Mouse (Mus musculus) heart, embryonic 14.5 days (tissue): ENCODE measurements around the gene Eif2s2. TPM values are rescaled to one million over a fixed set of nuclear protein-coding genes. Genes with fewer than 3 reads are reported as not detected.
"Not testable (repeated sequence)": the region's sequence is repeated elsewhere in the genome, so short reads cannot be mapped to it uniquely, and the experiment has no call there.

Experiments
- ATAC-seq: fragments of 200-750 bp; cut with Nextera tagmentation; 2 replicates; pipeline ENCODE4 v1.8.0; 2017; ENCODE audit warnings: low read depth, moderate TSS enrichment; ENCODE audit not compliant: insufficient number of reproducible peaks, insufficient read depth, low FRiP score
- H3K27ac ChIP-seq, 2 experiments: fragments of 200-500 bp in 1 of 2; fragments of 300-500 bp in 1 of 2; sonication (generic) in 1 of 2; replicated peaks in 1 of 2; 2 replicates each; pipeline ENCODE4 v1.5.1; 2012 to 2014; ENCODE audit warnings: low read depth in 2 of 2, low read length in 2 of 2, control low read depth in 1 of 2, mild to moderate bottlenecking in 1 of 2, mixed read lengths in 1 of 2; ENCODE audit not compliant: control insufficient read depth in 1 of 2, insufficient read depth in 1 of 2
- H3K27me3 ChIP-seq: fragments of 300-500 bp; sonication (generic); 2 replicates; pipeline ENCODE4 v1.6.1; 2014; ENCODE audit warnings: mild to moderate bottlenecking, low read length, control low read depth; ENCODE audit not compliant: control insufficient read depth, insufficient read depth
- H3K36me3 ChIP-seq: fragments of 300-500 bp; sonication (generic); 2 replicates; pipeline ENCODE4 v1.6.1; 2014; ENCODE audit warnings: mild to moderate bottlenecking, control low read depth, low read length, mixed read lengths; ENCODE audit not compliant: control insufficient read depth, insufficient read depth
- H3K4me1 ChIP-seq, 2 experiments: fragments of 200-500 bp in 1 of 2; fragments of 300-500 bp in 1 of 2; sonication (generic) in 1 of 2; 2 replicates each; pipeline ENCODE4 v1.6.1; 2012 to 2014; ENCODE audit warnings: low read length in 2 of 2, control low read depth in 1 of 2, mixed read lengths in 1 of 2; ENCODE audit not compliant: control insufficient read depth in 2 of 2, insufficient read depth in 2 of 2
- H3K4me2 ChIP-seq: fragments of 300-500 bp; sonication (generic); 2 replicates; pipeline ENCODE4 v1.6.1; 2014; ENCODE audit warnings: mild to moderate bottlenecking, low read length
- H3K4me3 ChIP-seq, 2 experiments: fragments of 200-500 bp in 1 of 2; fragments of 300-500 bp in 1 of 2; sonication (generic) in 1 of 2; 2 replicates each; pipeline ENCODE4 v1.5.1; 2012 to 2014; ENCODE audit warnings: low read length in 2 of 2, mild to moderate bottlenecking in 2 of 2, control low read depth in 1 of 2, low read depth in 1 of 2, moderate library complexity in 1 of 2; ENCODE audit not compliant: control insufficient read depth in 1 of 2, insufficient read depth in 1 of 2
- H3K9ac ChIP-seq: fragments of 300-500 bp; sonication (generic); 2 replicates; pipeline ENCODE4 v1.6.1; 2014; ENCODE audit warnings: mild to moderate bottlenecking, low read length
- H3K9me3 ChIP-seq: fragments of 300-500 bp; sonication (generic); 2 replicates; pipeline ENCODE4 v1.6.1; 2016; ENCODE audit warnings: low read length, control low read depth; ENCODE audit not compliant: control insufficient read depth
- WGBS: fragments of 180-500 bp; shearing (Covaris S2); extraction: QIAGEN DNeasy Blood & Tissue Kit; methylation state at CpG from one replicate; pipeline ENCODE4 v1.1.7; 2014; 5-methylcytosine and 5-hydroxymethylcytosine counted together
- polyA plus RNA-seq: library from polyadenylated mRNA; unstranded; fragments of >200 nt; fragmentation: Nextera tagmentation; extraction: Ambion mirVana; gene quantifications from 2 replicates; pipeline ENCODE4 v1.2.1, GENCODE M21; 2014

Eif2s2 gene
- polyA plus RNA-seq, 1 experiment from 2014 or later, result 72.8 TPM

- 77% methylated on average over 6 of the region's 6 CpGs for whole genome bisulfite sequencing
- H3K27me3 ChIP-seq, result no peaks in the 10 kb centered on the region
- H3K9me3 ChIP-seq, result no peaks in the 10 kb centered on the region
- H3K9ac ChIP-seq, result no peak overlapping the region
- ATAC-seq, result no peak
- H3K4me3 ChIP-seq, result no peak overlapping the region
- H3K36me3 ChIP-seq, result no peaks in the 10 kb centered on the region
- H3K4me1 ChIP-seq, result no peaks in the 10 kb centered on the region
- H3K27ac ChIP-seq, result no peak overlapping the region
- no peak overlapping the region for H3K4me2 ChIP-seq
Measured at GRCm38 (mm10) chr2:154909789-154910188, 17.1 kb upstream of the Eif2s2 start.

- WGBS, result 47% methylated on average over 2 of the region's 2 CpGs
Measured at GRCm38 (mm10) chr2:154908223-154908622, 15.5 kb upstream of the Eif2s2 start.

GRCm38 (mm10) chr2:154905796-154906195 lies 13.1 kb upstream of the Eif2s2 start:
- Histone ChIP-seq H3K4me2 (no peak overlapping the region), H3K4me3 (no peak overlapping the region), H3K27ac (no peak overlapping the region), H3K9ac (no peak overlapping the region), H3K9me3 (no peaks in the 10 kb centered on the region), H3K27me3 (no peaks in the 10 kb centered on the region), H3K4me1 (no peaks in the 10 kb centered on the region), H3K36me3 (no peaks in the 10 kb centered on the region)
- WGBS, result 58% methylated on average over 2 of the region's 2 CpGs
- ATAC-seq, result no peak

More at GRCm38 (mm10) chr2:154908223-154908622, 15.5 kb upstream of the Eif2s2 start:
- not testable (repeated sequence) for H3K4me1 ChIP-seq, H3K4me3 ChIP-seq, H3K4me2 ChIP-seq, H3K9me3 ChIP-seq, H3K9ac ChIP-seq, ATAC-seq, H3K36me3 ChIP-seq, H3K27me3 ChIP-seq, H3K27ac ChIP-seq

- Histone ChIP-seq H3K9ac (no peak overlapping the region), H3K4me2 (no peak overlapping the region), H3K36me3 (no peaks in the 10 kb centered on the region), H3K27me3 (no peaks in the 10 kb centered on the region), H3K4me1 (no peaks in the 10 kb centered on the region), H3K9me3 (no peaks in the 10 kb centered on the region), H3K27ac (no peak overlapping the region), H3K4me3 (no peak overlapping the region)
- no peak for ATAC-seq
- 88% methylated on average over 3 of the region's 3 CpGs for WGBS
Measured at GRCm38 (mm10) chr2:154902111-154902510, 9.4 kb upstream of the Eif2s2 start.

- 71% methylated on average over 4 of the region's 4 CpGs for WGBS
- H3K4me1 ChIP-seq, H3K9ac ChIP-seq, H3K36me3 ChIP-seq, ATAC-seq, H3K4me3 ChIP-seq, H3K9me3 ChIP-seq, H3K4me2 ChIP-seq, H3K27ac ChIP-seq, H3K27me3 ChIP-seq: not testable (repeated sequence)
Measured at GRCm38 (mm10) chr2:154899412-154899811, 6.7 kb upstream of the Eif2s2 start.

- H3K9ac ChIP-seq, H3K4me3 ChIP-seq, ATAC-seq, H3K4me1 ChIP-seq, H3K27me3 ChIP-seq, H3K4me2 ChIP-seq, H3K36me3 ChIP-seq, H3K27ac ChIP-seq, H3K9me3 ChIP-seq: not testable (repeated sequence)
- WGBS, result 87% methylated on average over 7 of the region's 8 CpGs
Measured at GRCm38 (mm10) chr2:154899004-154899403, 6.3 kb upstream of the Eif2s2 start.

- WGBS, result 61% methylated on average over 4 of the region's 4 CpGs
Measured at GRCm38 (mm10) chr2:154893548-154893947, 813 bp upstream of the Eif2s2 start.

GRCm38 (mm10) chr2:154893045-154893385 lies 280 bp upstream of the Eif2s2 start:
- Histone ChIP-seq H3K27ac (no peak overlapping the region), H3K4me3 (peak overlapping the region; percentile 53 to 74), H3K9me3 (no peaks in the 10 kb centered on the region), H3K4me2 (peak overlapping the region; percentile 95), H3K27me3 (no peaks in the 10 kb centered on the region), H3K4me1 (peaks cover 0 to 20% of the 10 kb centered on the region in 2 experiments; a peak in 3 of 4 replicates), H3K9ac (peak overlapping the region; percentile 63), H3K36me3 (peaks cover 7% of the 10 kb centered on the region)
- WGBS, result 9% methylated on average over 12 of the region's 12 CpGs
- ATAC-seq, result no peak

More at GRCm38 (mm10) chr2:154893548-154893947, 813 bp upstream of the Eif2s2 start:
- Histone ChIP-seq H3K27me3 (no peaks in the 10 kb centered on the region), H3K4me2 (peak overlapping the region; percentile 95), H3K9me3 (no peaks in the 10 kb centered on the region), H3K4me3 (no peak overlapping the region; a peak in 1 of 4 replicates), H3K4me1 (peaks cover 0 to 20% of the 10 kb centered on the region in 2 experiments; a peak in 3 of 4 replicates), H3K36me3 (0 out of 2 replicates have a peak, but pooled peaks cover 3% of the 10 kb centered on the region), H3K9ac (no peak overlapping the region; the same call in 1 of the 2 replicates), H3K27ac (no peak overlapping the region)
- no peak for ATAC-seq
